Mouse (Mus musculus): Measurements from ENCODE around the gene Figla.
"Not testable (repeated sequence)": the region's sequence is repeated elsewhere in the genome, so short reads cannot be mapped to it uniquely, and the experiment has no call there.

The Figla gene

DNA sequence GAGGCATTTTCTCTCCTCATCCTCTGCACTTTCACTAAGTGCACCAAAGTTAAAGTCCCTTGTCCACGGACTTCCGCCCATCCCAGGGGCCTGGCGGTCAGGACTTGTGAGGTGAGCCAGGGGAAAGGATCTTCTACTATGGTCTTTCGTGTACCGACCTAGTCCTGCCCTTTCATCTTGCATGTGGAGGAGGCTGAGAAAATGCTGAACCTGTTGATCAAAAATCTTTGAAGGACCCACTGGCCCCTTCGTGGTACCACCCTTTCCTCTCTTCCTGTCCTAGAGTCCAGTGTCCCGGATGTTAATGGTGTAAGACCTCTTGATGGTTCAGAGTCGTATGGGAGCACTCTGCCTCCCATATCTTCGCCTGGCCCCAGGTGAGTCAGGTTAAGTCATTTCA, at the start of gene Figla:
Figla (plus strand) TSS at position 301 of the 400 bp plus-strand sequence.
- no peak for DNase-seq (ENCODE audit: low read depth)

GRCm38 (mm10) chr6:85966686-85967085, 49.3 kb upstream of the Figla start:
- DNase-seq (ENCODE audit: low read depth): peak; percentile 66

DNA sequence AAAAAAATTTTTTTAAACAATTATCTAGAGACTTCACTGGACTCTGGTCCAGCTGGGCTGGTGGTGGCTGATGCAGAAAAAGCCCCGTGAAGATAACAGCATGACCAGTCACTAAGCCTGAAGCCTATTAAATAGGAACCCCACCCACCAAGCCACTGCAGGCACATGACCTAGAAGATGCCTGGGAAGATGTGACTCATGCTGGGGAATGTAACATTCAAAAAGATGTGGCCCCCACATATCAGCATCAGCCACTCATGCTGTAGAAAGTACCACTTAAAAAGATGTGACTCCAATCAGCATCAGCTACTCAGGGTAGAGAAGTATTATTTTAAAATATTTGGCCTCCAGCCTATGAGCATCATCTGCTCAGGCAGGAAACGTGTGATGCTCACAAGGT, 46.1 kb upstream of the Figla start:
- no peak for DNase-seq (ENCODE audit: low read depth)

- DNase-seq (ENCODE audit: low read depth): no peak
Measured at GRCm38 (mm10) chr6:85972699-85973098, 43.3 kb upstream of the Figla start.

DNA sequence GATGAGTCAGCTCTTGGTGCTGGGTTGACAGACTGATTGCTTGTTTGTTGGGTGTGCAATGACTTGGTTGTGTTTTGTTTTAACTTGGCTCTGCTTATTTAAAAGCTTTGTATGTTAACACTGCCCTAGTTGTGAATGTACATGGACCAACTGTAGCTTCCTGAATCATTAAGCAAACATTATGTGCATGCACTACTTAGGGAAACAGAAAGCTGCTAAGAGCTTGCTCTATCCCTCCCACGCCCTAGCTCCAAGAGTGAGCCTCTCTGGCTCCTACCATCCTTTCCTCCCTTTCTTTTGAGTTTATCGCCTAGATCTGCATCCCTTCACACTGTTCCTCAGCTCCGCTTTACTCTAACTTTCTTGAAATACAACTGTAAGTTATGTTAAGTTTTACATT, 42.6 kb upstream of the Figla start:
- DNase-seq (ENCODE audit: low read depth): no peak

DNA sequence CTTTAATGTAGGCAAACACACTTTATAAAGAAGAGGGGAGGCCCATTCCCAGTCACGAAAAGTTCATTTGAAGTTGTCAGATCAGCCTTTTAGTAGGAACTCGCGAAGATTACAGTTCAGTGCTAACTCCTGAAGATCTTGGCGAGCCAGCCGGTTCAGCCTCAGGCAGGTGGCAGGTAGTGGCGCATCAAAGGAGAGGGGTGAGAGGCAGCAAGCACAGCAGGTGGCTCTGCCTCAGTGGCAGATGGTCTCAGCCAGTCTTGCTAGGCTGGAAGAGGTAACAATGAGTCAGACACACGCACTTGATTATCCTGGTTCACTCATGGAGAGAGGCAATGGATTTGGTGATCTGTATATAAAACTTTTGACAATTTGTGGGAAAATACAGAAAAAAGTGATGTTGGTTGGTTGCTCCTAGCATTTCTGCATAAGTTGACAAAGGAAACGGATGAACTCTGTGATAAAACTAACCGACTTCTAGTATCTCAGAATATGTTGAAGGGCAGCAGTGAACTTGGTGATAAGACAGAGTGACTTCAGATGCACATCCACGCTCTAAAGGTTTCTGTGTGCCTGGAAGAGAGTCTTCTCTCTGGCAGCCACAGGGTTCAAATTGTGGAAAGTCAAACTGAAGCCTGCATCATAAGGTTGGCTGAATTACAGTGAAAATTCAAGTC, 40.9 kb upstream of the Figla start:
- no peak for DNase-seq (ENCODE audit: low read depth)

DNA sequence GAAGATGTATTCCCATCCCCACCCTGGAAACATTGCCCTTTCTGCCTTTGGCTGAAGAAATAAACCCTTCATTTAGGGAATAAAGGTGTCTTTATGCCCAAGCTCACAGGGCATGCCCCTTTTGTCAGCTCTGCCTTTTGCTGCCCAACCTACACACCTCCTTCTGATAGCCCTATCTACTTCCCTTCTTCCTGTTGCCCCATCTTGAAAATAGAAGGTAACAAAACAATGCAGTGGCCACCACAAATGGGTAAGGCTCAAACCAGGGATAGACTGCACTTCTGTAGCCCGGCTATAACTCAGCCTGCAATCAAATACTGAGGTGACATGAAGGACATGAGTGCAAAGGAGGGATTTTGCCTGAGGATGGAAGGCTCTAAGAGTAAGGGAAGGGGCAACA, 40.2 kb upstream of the Figla start:
- no peak for DNase-seq (ENCODE audit: low read depth)

- DNase-seq (ENCODE audit: low read depth): no peak
Measured at GRCm38 (mm10) chr6:85976242-85976641, 39.7 kb upstream of the Figla start.

- not testable (repeated sequence) for DNase-seq (ENCODE audit: low read depth)
Measured at GRCm38 (mm10) chr6:85978736-85979135, 37.2 kb upstream of the Figla start.

DNA sequence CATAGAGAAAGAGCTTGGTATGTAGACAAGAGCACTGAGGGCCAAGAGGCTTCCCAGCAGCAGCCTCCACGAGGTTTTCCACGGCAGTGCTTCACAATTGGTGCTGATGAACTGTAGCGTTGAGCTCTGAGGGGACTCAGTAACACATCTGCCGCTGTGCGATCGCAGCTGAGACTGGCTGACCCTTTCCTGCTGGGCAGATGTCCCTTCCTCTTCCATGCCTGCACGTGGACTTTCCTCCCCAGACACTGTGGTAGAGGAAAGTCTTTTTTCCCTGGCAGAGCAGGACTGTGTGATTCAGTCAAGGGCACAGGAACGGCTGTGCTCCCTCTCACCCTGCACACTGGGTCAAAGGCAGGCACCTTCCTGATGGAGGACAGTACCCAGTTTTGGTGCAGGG, 31.6 kb upstream of the Figla start:
- DNase-seq (ENCODE audit: low read depth): no peak

DNA sequence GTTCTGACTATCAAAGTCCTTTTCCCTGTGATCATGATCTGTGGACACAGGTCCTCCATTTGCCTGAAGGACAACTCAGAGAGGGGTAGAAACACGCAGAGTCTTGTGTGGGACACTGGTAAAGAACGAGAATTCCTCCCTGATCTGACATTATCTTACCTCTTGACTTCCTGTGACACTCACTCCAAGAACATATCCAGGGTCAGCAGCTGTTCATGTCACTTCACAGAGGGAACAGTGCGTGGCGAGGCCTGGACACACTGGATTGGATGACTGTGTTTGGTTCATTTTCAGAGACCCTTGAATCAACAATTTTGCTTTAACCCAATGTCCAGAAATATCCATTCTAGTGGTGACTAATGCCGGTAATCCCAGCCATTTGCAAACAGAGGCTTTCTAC, 26.4 kb upstream of the Figla start:
- not testable (repeated sequence) for DNase-seq (ENCODE audit: low read depth)

DNA sequence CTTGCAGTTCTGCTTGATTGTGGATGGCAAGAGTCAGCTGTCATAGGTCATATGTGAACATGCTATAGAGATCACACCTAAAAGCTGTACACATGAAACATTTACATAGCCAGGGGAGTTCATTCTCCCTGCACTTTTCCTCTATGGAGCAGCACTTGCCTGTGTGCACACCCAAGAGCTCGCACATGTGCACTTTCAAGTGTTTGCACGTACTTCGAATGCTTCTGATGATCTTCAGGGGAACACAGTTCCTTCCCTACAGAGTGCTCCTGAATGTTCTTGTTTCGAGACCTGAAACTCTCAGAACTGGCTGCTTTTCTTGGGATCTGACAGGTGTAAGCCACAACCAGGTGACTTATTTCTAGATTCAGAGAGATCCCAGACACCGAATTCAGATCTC, 25.2 kb upstream of the Figla start:
- DNase-seq (ENCODE audit: low read depth): not testable (repeated sequence)

DNA sequence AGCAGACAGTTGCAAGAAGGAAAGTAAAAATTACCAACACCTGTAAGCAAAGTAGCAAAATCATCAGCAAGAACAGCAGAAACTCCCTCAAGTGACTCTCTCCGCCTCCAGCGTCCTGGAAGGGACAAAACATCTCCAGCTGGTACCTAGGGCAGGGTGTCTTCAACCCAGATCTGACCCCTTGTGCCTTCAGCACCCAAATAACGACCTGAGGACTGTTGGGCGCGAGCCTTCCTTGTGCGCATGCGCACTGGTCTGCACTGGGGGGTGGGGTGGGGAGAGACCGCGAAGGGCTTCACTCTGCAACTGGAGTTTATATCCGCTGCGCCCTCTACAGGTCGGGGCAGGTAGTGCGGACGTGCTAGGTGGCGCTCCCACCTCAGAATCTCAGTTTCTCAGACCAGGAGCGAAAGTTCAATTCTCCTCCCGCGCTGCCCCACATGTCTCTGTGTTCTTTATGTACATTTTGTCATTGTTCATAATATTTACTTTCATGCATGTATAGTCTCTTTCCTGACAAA, 12.5 kb upstream of the Figla start:
- DNase-seq (ENCODE audit: low read depth): peak; percentile 64

DNA sequence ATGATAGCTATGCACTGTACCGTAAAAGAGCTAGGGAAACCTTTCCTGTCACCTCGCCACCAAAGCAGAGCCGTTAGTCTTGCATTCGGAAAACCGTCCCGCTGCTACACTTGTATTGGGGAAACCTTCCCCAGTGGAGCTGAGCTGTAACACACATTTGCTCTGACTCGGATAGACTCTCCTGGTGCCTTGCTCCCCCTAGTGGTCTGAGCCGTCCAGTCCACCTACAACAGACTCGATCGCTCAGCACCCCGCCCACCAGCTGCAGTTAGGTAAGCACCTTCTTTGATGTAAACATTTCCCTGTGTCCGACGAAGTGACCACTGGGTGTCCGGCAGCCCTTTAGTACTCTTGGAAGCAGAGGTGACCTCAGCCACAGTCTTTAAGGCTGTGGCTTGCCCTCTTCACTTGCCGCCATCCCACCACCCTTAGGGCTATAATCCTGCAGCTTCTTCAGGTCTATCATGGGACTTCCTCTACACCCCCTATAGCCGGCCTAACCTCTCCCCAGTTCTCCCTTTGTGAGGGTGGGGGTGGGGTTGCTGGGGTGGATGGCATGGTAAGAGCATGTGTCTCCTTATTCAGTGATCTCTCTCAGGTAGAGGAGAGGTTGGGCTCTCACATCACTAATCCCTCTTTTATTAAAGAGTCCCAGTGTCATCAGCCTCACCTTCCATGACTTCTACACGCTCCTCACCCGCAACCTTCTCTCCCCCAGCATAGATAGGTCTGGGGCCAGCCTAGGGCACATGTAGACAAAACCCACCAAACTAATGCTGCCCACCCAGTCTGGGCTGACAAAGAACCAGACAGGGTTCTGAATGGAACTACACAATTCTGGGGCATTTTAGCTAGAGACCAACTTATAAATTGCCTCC, 11.5 kb upstream of the Figla start:
- DNase-seq (ENCODE audit: low read depth): peak; percentile 91

- peak; percentile 66 for DNase-seq (ENCODE audit: low read depth)
Measured at GRCm38 (mm10) chr6:86009980-86010379, 6.0 kb upstream of the Figla start.

GRCm38 (mm10) chr6:86014812-86015211, 1.2 kb upstream of the Figla start:
- DNase-seq (ENCODE audit: low read depth): not testable (repeated sequence)

- no peak for DNase-seq (ENCODE audit: low read depth)
Measured at GRCm38 (mm10) chr6:86016793-86017350, 901 bp downstream of the Figla start.

GRCm38 (mm10) chr6:86019415-86020237, 3.7 kb downstream of the Figla start:
- DNase-seq (ENCODE audit: low read depth): no peak

DNA sequence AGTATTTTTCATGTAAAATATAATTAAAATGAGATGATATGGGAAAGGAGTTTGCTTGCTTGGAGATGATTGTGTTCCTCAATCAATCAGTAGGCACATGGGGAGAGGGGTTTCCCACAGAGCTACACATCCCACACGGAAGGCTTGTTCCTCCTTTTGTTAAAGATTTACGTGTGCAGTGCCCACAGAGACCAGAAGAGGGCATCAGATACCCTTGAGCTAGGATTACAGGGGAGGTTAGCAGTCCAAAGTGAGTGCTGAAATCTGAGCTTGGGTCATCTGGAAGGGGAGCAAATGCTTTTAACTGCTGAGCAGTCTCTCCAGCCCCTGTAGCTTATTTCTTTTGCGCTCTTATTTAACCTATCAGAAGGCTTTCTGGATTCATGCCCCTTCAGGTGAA, 5.0 kb downstream of the Figla start:
- peak; percentile 62 for DNase-seq (ENCODE audit: low read depth)

DNA sequence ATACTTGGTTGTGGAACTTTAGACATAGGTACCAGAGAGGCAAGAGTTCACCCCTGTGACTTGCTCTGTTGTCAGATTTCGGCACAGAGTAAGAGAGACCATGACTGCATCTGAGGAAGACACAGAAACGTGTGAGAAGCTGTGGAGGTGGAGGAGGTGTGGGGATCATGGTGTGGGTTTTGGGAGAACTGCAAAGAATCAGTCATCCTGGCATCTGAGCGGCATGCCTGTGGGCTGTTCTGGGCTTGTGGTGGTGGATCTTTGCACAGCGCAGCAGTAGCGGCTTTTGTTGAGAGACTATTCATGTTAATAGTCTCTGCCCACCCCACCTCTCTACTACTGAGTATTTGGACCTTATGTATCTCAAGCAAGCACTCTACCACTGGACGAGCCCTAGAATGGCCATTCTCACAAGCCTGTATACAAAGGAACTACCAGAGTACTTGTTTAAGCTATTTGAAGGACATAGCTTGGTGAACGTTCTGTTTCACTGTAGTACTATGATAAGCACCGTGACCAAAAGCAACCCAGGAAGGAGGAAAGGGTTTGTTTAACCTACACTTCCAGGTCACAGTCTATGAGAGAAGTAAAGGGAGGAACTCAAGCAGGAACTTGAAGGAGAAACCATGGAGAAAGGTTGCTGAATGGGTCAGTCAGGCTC, 10.8 kb downstream of the Figla start:
- DNase-seq (ENCODE audit: low read depth): no peak

DNA sequence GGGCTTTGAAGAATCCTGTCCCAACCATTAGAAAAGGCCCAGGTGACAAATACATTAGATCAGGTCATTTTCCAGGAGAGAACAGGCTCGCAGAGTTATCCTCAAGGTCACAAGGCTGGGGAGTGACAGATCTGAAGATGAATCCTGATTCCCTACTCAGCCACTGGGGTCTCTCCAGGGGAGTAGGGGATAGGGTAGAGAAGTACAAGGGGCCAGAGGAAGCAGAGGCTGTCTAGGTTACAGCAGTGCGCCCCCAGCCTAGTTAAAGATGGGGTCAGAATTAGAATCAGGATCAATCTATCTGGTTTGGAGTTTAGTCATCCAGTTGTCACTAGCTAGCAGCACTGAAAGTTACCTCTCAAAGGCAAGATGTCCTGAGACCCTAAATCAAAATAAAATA, 12.2 kb downstream of the Figla start:
- DNase-seq (ENCODE audit: low read depth): no peak

All from induced T-regulatory cell, adult 2 months (primary cell).